Mouse (Mus musculus) urinary bladder, postnatal 10 days (tissue): ENCODE data around the gene Gna15.
A peak's percentile ranks its signal among the peaks of the same experiment; 100 is the strongest.

Experiments used
- DNase-seq: peaks from one replicate; pipeline ENCODE4 v3.0.0; 2022; ENCODE audit warnings: low spot score

Gene Gna15

GRCm38 (mm10) chr10:81553807-81554755, 30.1 kb upstream of the Gna15 start:
- DNase-seq: no peak

GRCm38 (mm10) chr10:81553232-81553631, 29.2 kb upstream of the Gna15 start:
- DNase-seq: no peak

- DNase-seq: no peak
Measured at GRCm38 (mm10) chr10:81551597-81552102, 27.6 kb upstream of the Gna15 start.

- no peak for DNase-seq
Measured at GRCm38 (mm10) chr10:81550257-81550656, 26.2 kb upstream of the Gna15 start.

- no peak for DNase-seq
Measured at GRCm38 (mm10) chr10:81548944-81549343, 24.9 kb upstream of the Gna15 start.

GRCm38 (mm10) chr10:81546788-81547571, 23.0 kb upstream of the Gna15 start:
- no peak for DNase-seq

GRCm38 (mm10) chr10:81546332-81546731, 22.3 kb upstream of the Gna15 start:
- DNase-seq: no peak

- peak; percentile 98 for DNase-seq
Measured at GRCm38 (mm10) chr10:81545161-81545747, 21.2 kb upstream of the Gna15 start, which contains the start of gene Gna11. Gna11 (minus strand) TSS chr10:81545190.

GRCm38 (mm10) chr10:81544296-81545160, 20.5 kb upstream of the Gna15 start:
- no peak for DNase-seq

- no peak for DNase-seq
Measured at GRCm38 (mm10) chr10:81543633-81544032, 19.6 kb upstream of the Gna15 start.

- no peak for DNase-seq
Measured at GRCm38 (mm10) chr10:81542727-81543460, 18.9 kb upstream of the Gna15 start.

- DNase-seq: no peak
Measured at GRCm38 (mm10) chr10:81541803-81542202, 17.8 kb upstream of the Gna15 start.

- DNase-seq: no peak
Measured at GRCm38 (mm10) chr10:81541363-81541762, 17.3 kb upstream of the Gna15 start.

GRCm38 (mm10) chr10:81538321-81539048, 14.5 kb upstream of the Gna15 start:
- no peak for DNase-seq

GRCm38 (mm10) chr10:81537429-81537828, 13.4 kb upstream of the Gna15 start:
- DNase-seq: no peak

GRCm38 (mm10) chr10:81536734-81537133, 12.7 kb upstream of the Gna15 start:
- DNase-seq: no peak

- no peak for DNase-seq
Measured at GRCm38 (mm10) chr10:81534826-81535225, 10.8 kb upstream of the Gna15 start.

- DNase-seq: peak; percentile 65
Measured at GRCm38 (mm10) chr10:81526779-81527178, 2.8 kb upstream of the Gna15 start.

- no peak for DNase-seq
Measured at GRCm38 (mm10) chr10:81525017-81525694, 1.1 kb upstream of the Gna15 start.
